Mouse (Mus musculus) liver, embryonic 15.5 days (tissue): Measurements from ENCODE around the gene Srgap2. TPM values are rescaled to one million over a fixed set of nuclear protein-coding genes. Genes with fewer than 3 reads are reported as not detected.

Source experiments
- ATAC-seq: fragments of 200-750 bp; cut with Nextera tagmentation; 2 replicates; pipeline ENCODE4 v1.8.0; 2017; ENCODE audit warnings: moderate number of reproducible peaks, mild to moderate bottlenecking, moderate library complexity; ENCODE audit not compliant: insufficient read depth
- H3K27ac ChIP-seq: fragments of 300-500 bp; sonication (generic); replicated peaks from 2 replicates; pipeline ENCODE4 v1.5.1; 2015; ENCODE audit warnings: mild to moderate bottlenecking, inconsistent platforms
- H3K27me3 ChIP-seq: fragments of 300-500 bp; sonication (generic); 2 replicates; pipeline ENCODE4 v1.6.1; 2015; ENCODE audit warnings: mild to moderate bottlenecking, inconsistent platforms
- H3K36me3 ChIP-seq: fragments of 300-500 bp; sonication (generic); replicated peaks from 2 replicates; pipeline ENCODE4 v1.6.1; 2015; ENCODE audit warnings: moderate library complexity, mild to moderate bottlenecking, inconsistent platforms
- H3K4me1 ChIP-seq: fragments of 300-500 bp; sonication (generic); replicated peaks from 2 replicates; pipeline ENCODE4 v1.6.1; 2015; ENCODE audit warnings: inconsistent platforms
- H3K4me2 ChIP-seq: fragments of 300-500 bp; sonication (generic); 2 replicates; pipeline ENCODE4 v1.6.1; 2015; ENCODE audit warnings: moderate library complexity, mild to moderate bottlenecking, inconsistent platforms
- H3K4me3 ChIP-seq: fragments of 300-500 bp; sonication (generic); replicated peaks from 2 replicates; pipeline ENCODE4 v1.5.1; 2015; ENCODE audit warnings: mild to moderate bottlenecking, inconsistent platforms
- H3K9ac ChIP-seq: fragments of 300-500 bp; sonication (generic); 2 replicates; pipeline ENCODE4 v1.6.1; 2015; ENCODE audit warnings: moderate library complexity, mild to moderate bottlenecking, inconsistent platforms
- H3K9me3 ChIP-seq: fragments of 300-500 bp; sonication (generic); replicated peaks from 2 replicates; pipeline ENCODE4 v1.6.1; 2016; ENCODE audit warnings: inconsistent platforms
- WGBS: fragments of 180-500 bp; shearing (Covaris S2); methylation state at CpG from one replicate; pipeline ENCODE4 v1.1.7; 2015; ENCODE audit warnings: mixed read lengths; ENCODE audit not compliant: insufficient replicate concordance; 5-methylcytosine and 5-hydroxymethylcytosine counted together
- polyA plus RNA-seq: library from polyadenylated mRNA; unstranded; fragments of >200 nt; fragmentation: Nextera tagmentation; extraction: Ambion mirVana; gene quantifications from 2 replicates; pipeline ENCODE4 v1.2.1, GENCODE M21; 2015

The Srgap2 gene
- polyA plus RNA-seq, 1 experiment from 2014 or later: 3.8 TPM

GRCm38 (mm10) chr1:131279456-131279776 lies 247.7 kb downstream of the Srgap2 start, which contains the start of gene Ikbke:
TSS of gene Ikbke (minus strand) at chr1:131279606.
- Histone ChIP-seq H3K27ac (0 out of 2 replicates have a peak within 1 kb of the TSS, but pooled peaks have one; percentile 9), H3K27me3 (no peaks in the 10 kb centered on the region), H3K4me1 (peaks cover 33% of the 10 kb centered on the region), H3K4me2 (peak within 1 kb of the TSS; percentile 49), H3K9me3 (no peaks in the 10 kb centered on the region), H3K36me3 (no peaks in the 10 kb centered on the region), H3K4me3 (peak within 1 kb of the TSS; percentile 33), H3K9ac (no peak within 1 kb of the TSS)
- WGBS: 23% methylated on average over 4 of the region's 4 CpGs
- no peak for ATAC-seq

- Histone ChIP-seq H3K9ac (no peak overlapping the region), H3K4me3 (peak overlapping the region; percentile 33), H3K27me3 (no peaks in the 10 kb centered on the region), H3K9me3 (no peaks in the 10 kb centered on the region), H3K4me2 (peak overlapping the region; percentile 49), H3K27ac (0 out of 2 replicates have a peak overlapping the region, but pooled peaks have one; percentile 9), H3K36me3 (no peaks in the 10 kb centered on the region), H3K4me1 (peaks cover 34% of the 10 kb centered on the region)
- 24% methylated on average over 8 of the region's 8 CpGs for WGBS
- no peak for ATAC-seq
Observed at GRCm38 (mm10) chr1:131278606-131279455, 248.3 kb downstream of the Srgap2 start.

GRCm38 (mm10) chr1:131276831-131277230 lies 250.3 kb downstream of the Srgap2 start:
- H3K9me3 ChIP-seq: no peaks in the 10 kb centered on the region
- H3K4me1 ChIP-seq: peaks cover 30% of the 10 kb centered on the region
- no peaks in the 10 kb centered on the region for H3K36me3 ChIP-seq
- no peak overlapping the region for H3K9ac ChIP-seq
- peak; percentile 63 for ATAC-seq
- peak overlapping the region; percentile 69 for H3K27ac ChIP-seq
- H3K4me2 ChIP-seq: peak overlapping the region; percentile 51
- no peaks in the 10 kb centered on the region for H3K27me3 ChIP-seq
- peak overlapping the region; percentile 38 for H3K4me3 ChIP-seq

GRCm38 (mm10) chr1:131275577-131275976 lies 251.6 kb downstream of the Srgap2 start:
- Histone ChIP-seq H3K4me1 (peaks cover 28% of the 10 kb centered on the region), H3K27ac (peak overlapping the region; percentile 78), H3K36me3 (no peaks in the 10 kb centered on the region), H3K9me3 (no peaks in the 10 kb centered on the region), H3K4me2 (peak overlapping the region; percentile 51), H3K9ac (no peak overlapping the region), H3K4me3 (peak overlapping the region; percentile 38), H3K27me3 (no peaks in the 10 kb centered on the region)
- no peak for ATAC-seq
- WGBS: 57% methylated on average over 14 of the region's 14 CpGs

- Histone ChIP-seq H3K4me1 (peaks cover 23% of the 10 kb centered on the region), H3K4me2 (peak overlapping the region; percentile 51), H3K9me3 (no peaks in the 10 kb centered on the region), H3K36me3 (0 out of 2 replicates have a peak, but pooled peaks cover 1% of the 10 kb centered on the region), H3K9ac (no peak overlapping the region; the same call in 1 of the 2 replicates), H3K27ac (peak overlapping the region; percentile 78), H3K27me3 (no peaks in the 10 kb centered on the region), H3K4me3 (peak overlapping the region; percentile 25; the same call in 1 of the 2 replicates)
- peak; percentile 57 for ATAC-seq
- 36% methylated on average over 22 of the region's 22 CpGs for WGBS
Observed at GRCm38 (mm10) chr1:131274725-131275539, 252.2 kb downstream of the Srgap2 start.

- no peaks in the 10 kb centered on the region for H3K9me3 ChIP-seq
- no peak overlapping the region for H3K4me2 ChIP-seq
- WGBS: 39% methylated on average over 22 of the region's 22 CpGs
- no peak overlapping the region for H3K27ac ChIP-seq
- H3K9ac ChIP-seq: no peak overlapping the region
- no peak for ATAC-seq
- peaks cover 5% of the 10 kb centered on the region; the same call in 1 of the 2 replicates for H3K4me1 ChIP-seq
- H3K36me3 ChIP-seq: 0 out of 2 replicates have a peak, but pooled peaks cover 13% of the 10 kb centered on the region
- no peaks in the 10 kb centered on the region for H3K27me3 ChIP-seq
- no peak overlapping the region for H3K4me3 ChIP-seq
Observed at GRCm38 (mm10) chr1:131269797-131270578, 257.2 kb downstream of the Srgap2 start.

- 66% methylated on average over 10 of the region's 10 CpGs for WGBS
- Histone ChIP-seq H3K9ac (no peak overlapping the region), H3K27ac (no peak overlapping the region), H3K4me3 (no peak overlapping the region), H3K9me3 (no peaks in the 10 kb centered on the region), H3K27me3 (no peaks in the 10 kb centered on the region), H3K4me2 (no peak overlapping the region), H3K4me1 (no peaks in the 10 kb centered on the region), H3K36me3 (0 out of 2 replicates have a peak, but pooled peaks cover 13% of the 10 kb centered on the region)
- ATAC-seq: no peak
Observed at GRCm38 (mm10) chr1:131268776-131269175, 258.4 kb downstream of the Srgap2 start.

GRCm38 (mm10) chr1:131263905-131264304 lies 263.2 kb downstream of the Srgap2 start:
- ATAC-seq: no peak
- WGBS: 60% methylated on average over 12 of the region's 12 CpGs
- Histone ChIP-seq H3K27me3 (no peaks in the 10 kb centered on the region), H3K4me3 (no peak overlapping the region), H3K4me1 (no peaks in the 10 kb centered on the region), H3K27ac (no peak overlapping the region), H3K9me3 (no peaks in the 10 kb centered on the region), H3K4me2 (no peak overlapping the region), H3K36me3 (0 out of 2 replicates have a peak, but pooled peaks cover 1% of the 10 kb centered on the region), H3K9ac (no peak overlapping the region)

GRCm38 (mm10) chr1:131260309-131260656 lies 266.9 kb downstream of the Srgap2 start:
- no peak overlapping the region for H3K9ac ChIP-seq
- H3K27ac ChIP-seq: no peak overlapping the region
- 0 out of 2 replicates have a peak, but pooled peaks cover 4% of the 10 kb centered on the region for H3K36me3 ChIP-seq
- 33% methylated on average over 10 of the region's 10 CpGs for WGBS
- no peak overlapping the region for H3K4me2 ChIP-seq
- H3K27me3 ChIP-seq: no peaks in the 10 kb centered on the region
- no peak for ATAC-seq
- H3K9me3 ChIP-seq: no peaks in the 10 kb centered on the region
- no peaks in the 10 kb centered on the region for H3K4me1 ChIP-seq
- no peak overlapping the region for H3K4me3 ChIP-seq

GRCm38 (mm10) chr1:131259632-131260308 lies 267.4 kb downstream of the Srgap2 start:
- H3K4me1 ChIP-seq: no peaks in the 10 kb centered on the region
- 0 out of 2 replicates have a peak, but pooled peaks cover 4% of the 10 kb centered on the region for H3K36me3 ChIP-seq
- no peaks in the 10 kb centered on the region for H3K27me3 ChIP-seq
- H3K4me2 ChIP-seq: no peak overlapping the region
- H3K27ac ChIP-seq: no peak overlapping the region
- 58% methylated on average over 10 of the region's 10 CpGs for WGBS
- no peak for ATAC-seq
- H3K9me3 ChIP-seq: no peaks in the 10 kb centered on the region
- H3K4me3 ChIP-seq: no peak overlapping the region
- no peak overlapping the region for H3K9ac ChIP-seq
